Mouse (Mus musculus): ENCODE results near the gene Serpina1f.

GRCm38 (mm10) chr12:103644601-103645000 is 50.7 kb downstream of the Serpina1f start:
- TF ChIP-seq EP300 (optimal IDR thresholded peaks at IDR 0.05) (no peak), CTCF (IDR thresholded peaks at IDR 0.05; ENCODE audit: low read depth) (no peak)

All from stomach, postnatal 0 days (tissue).